Mouse (Mus musculus) midbrain, embryonic 15.5 days (tissue): Measurements from ENCODE around the gene Sprr2i. TPM values are rescaled to one million over a fixed set of nuclear protein-coding genes. Genes with fewer than 3 reads are reported as not detected.

Source experiments
- polyA plus RNA-seq: library from polyadenylated mRNA; unstranded; fragments of >200 nt; fragmentation: Nextera tagmentation; extraction: Ambion mirVana; gene quantifications from 2 replicates; pipeline ENCODE4 v1.2.1, GENCODE M21; 2015

Sprr2i gene
- polyA plus RNA-seq, 1 experiment from 2014 or later = not detected

Other genes starting within 250 kb of the Sprr2i start
- gene Sprr2a1, start 192.2 kb upstream of the Sprr2i start, polyA plus RNA-seq = not detected in 2 replicates
- not detected in 2 replicates for gene Sprr2a2, start 192.1 kb upstream of the Sprr2i start, polyA plus RNA-seq
- gene Sprr2a3, start 122.6 kb upstream of the Sprr2i start, polyA plus RNA-seq = not detected in 2 replicates
- gene Sprr2b, start 91.4 kb upstream of the Sprr2i start, polyA plus RNA-seq = 0.22 TPM in 1 of 2 replicates, not detected in the other
- gene Sprr2d, start 68.9 kb upstream of the Sprr2i start, polyA plus RNA-seq = not detected in 2 replicates
- gene Sprr2e, start 55.8 kb upstream of the Sprr2i start, polyA plus RNA-seq = not detected in 2 replicates
- gene Sprr2f, start 42.8 kb upstream of the Sprr2i start, polyA plus RNA-seq = not detected in 2 replicates
- not detected in 2 replicates for gene Sprr2h, start 22.3 kb upstream of the Sprr2i start, polyA plus RNA-seq
- gene Sprr2j-ps, start 10.1 kb downstream of the Sprr2i start, polyA plus RNA-seq = not detected in 2 replicates
- 7.4 and 9.7 TPM in 2 replicates for gene Gm9774, start 21.4 kb downstream of the Sprr2i start, polyA plus RNA-seq
- not detected in 2 replicates for gene Sprr2k, start 24.6 kb downstream of the Sprr2i start, polyA plus RNA-seq
- not detected in 2 replicates for gene Sprr1b, start 30.8 kb downstream of the Sprr2i start, polyA plus RNA-seq
- not detected in 2 replicates for gene Sprr3, start 50.7 kb downstream of the Sprr2i start, polyA plus RNA-seq
- 0.28 TPM in 1 of 2 replicates, not detected in the other for gene Sprr1a, start 77.9 kb downstream of the Sprr2i start, polyA plus RNA-seq
- not detected in 2 replicates for gene Sprr4, start 92.5 kb downstream of the Sprr2i start, polyA plus RNA-seq
- not detected in 2 replicates for gene 2310046K23Rik, start 126.5 kb downstream of the Sprr2i start, polyA plus RNA-seq
- not detected in 2 replicates for gene Ivl, start 165.7 kb downstream of the Sprr2i start, polyA plus RNA-seq
- gene Smcp, start 181.0 kb downstream of the Sprr2i start, polyA plus RNA-seq = not detected in 2 replicates
- gene 2210017I01Rik, start 199.5 kb downstream of the Sprr2i start, polyA plus RNA-seq = not detected in 2 replicates
- not detected in 2 replicates for gene Lce6a, start 213.7 kb downstream of the Sprr2i start, polyA plus RNA-seq
- not detected in 2 replicates for gene Lce1a1, start 240.3 kb downstream of the Sprr2i start, polyA plus RNA-seq
- not detected in 2 replicates for gene Lce1b, start 248.9 kb downstream of the Sprr2i start, polyA plus RNA-seq